Mouse (Mus musculus): ENCODE results near the gene Kif6. TPM values are rescaled to one million over a fixed set of nuclear protein-coding genes. Genes with fewer than 3 reads are reported as not detected.

Gene Kif6
- polyA plus RNA-seq, 1 experiment = 0.34 TPM

DNA sequence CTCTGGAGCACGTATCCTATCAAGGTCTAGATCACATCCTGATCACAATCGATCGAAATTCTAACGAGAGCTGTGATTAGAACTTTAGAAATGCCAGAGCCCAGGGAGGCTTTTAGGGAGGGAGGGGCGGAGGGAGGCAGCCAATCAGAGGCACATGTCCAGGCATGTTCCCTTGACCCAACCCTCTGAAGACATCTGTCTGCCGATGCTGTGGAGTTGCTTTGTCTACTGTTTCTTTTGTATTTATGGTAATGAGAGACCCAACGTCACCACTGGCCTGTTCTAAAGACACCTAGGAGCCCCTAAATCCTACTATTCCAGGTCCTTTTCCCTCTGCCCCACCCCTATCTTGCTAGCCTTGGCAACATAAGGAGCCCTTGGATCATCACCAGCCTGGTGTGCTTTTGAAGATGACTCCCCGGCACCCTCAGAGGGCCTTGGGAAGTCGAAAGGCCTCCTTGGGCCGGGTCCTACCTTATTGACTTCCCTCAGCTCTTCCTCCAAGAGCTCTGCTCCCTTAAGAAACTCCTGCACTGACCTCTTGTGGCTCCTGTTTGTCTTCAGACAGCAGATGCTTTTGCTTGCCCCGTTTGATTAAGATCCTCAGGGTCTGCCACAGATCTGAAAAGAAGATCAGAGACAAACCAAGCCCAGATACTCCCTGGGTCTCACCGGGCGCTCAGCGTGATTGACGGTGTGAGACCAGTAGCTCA, 261.2 kb downstream of the Kif6 start:
- Histone ChIP-seq H3K36me3 (ENCODE audit: control insufficient read depth, insufficient read depth, low read length) (no peaks in the 10 kb centered on the region), H3K4me3 (ENCODE audit: insufficient read depth, low read depth, low read length) (no peak overlapping the region), H3K27ac (ENCODE audit: insufficient read depth, low read depth, low read length) (no peak overlapping the region), H3K4me1 (ENCODE audit: control insufficient read depth, insufficient read depth, low read length) (no peaks in the 10 kb centered on the region), H3K27me3 (replicated peaks; ENCODE audit: control insufficient read depth, insufficient read depth, low read length) (no peaks in the 10 kb centered on the region)
- TF ChIP-seq POLR2A (IDR thresholded peaks at IDR 0.05; ENCODE audit: low read depth, low read length) = no peak
- no peak for TF ChIP-seq CTCF (conservative IDR thresholded peaks at IDR 0.05; ENCODE audit: insufficient read depth, insufficient read length, low read depth, low read length)
- no peak for DNase-seq
- 46% methylated on average over 15 of the region's 15 CpGs for WGBS

DNA sequence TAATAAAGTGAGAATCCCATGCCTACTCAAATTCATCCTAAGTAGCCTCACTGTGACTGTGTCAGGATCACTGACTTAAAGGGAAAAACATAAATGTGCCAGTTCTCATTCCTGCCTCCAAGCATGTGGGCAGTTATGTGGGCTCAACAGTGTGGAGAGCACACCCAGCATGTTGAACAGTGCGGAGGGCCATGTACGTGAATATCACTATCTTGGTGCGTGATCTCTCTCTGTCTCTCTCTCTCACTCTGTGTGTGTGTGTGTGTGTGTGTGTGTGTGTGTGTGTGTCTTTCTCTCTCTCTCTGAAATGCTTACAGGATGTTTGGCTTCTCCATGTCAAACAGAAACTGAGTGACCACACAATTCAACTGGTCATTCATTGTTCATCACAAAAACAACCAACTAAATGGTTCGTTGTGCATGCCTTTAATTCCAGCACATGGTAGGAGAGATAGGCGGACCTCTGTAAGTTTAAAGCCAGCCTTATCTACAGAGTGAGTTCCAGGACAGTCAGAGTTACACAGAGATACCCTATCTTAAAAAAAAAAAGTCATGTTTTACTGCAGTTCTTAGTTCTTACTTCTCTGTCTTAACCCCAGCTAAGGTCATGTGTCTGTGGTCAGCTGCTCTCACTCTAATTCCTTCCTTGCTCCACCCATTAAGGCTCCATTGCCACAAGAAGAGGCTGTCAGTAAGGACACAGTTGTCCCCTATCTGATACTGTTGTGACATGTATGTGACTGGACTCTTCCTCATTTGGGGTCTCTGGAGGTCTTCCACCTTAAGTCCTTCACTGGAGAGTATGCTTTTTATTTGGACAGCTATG, 266.2 kb downstream of the Kif6 start:
- Histone ChIP-seq H3K36me3 (ENCODE audit: control insufficient read depth, insufficient read depth, low read length) (no peaks in the 10 kb centered on the region), H3K4me3 (ENCODE audit: insufficient read depth, low read depth, low read length) (no peak overlapping the region), H3K4me1 (ENCODE audit: control insufficient read depth, insufficient read depth, low read length) (no peaks in the 10 kb centered on the region), H3K27me3 (replicated peaks; ENCODE audit: control insufficient read depth, insufficient read depth, low read length) (no peaks in the 10 kb centered on the region), H3K27ac (ENCODE audit: insufficient read depth, low read depth, low read length) (no peak overlapping the region)
- WGBS = 84% methylated on average over 5 of the region's 5 CpGs
- no peak for DNase-seq
- TF ChIP-seq CTCF (conservative IDR thresholded peaks at IDR 0.05; ENCODE audit: insufficient read depth, insufficient read length, low read depth, low read length) (no peak), POLR2A (IDR thresholded peaks at IDR 0.05; ENCODE audit: low read depth, low read length) (no peak)

DNA sequence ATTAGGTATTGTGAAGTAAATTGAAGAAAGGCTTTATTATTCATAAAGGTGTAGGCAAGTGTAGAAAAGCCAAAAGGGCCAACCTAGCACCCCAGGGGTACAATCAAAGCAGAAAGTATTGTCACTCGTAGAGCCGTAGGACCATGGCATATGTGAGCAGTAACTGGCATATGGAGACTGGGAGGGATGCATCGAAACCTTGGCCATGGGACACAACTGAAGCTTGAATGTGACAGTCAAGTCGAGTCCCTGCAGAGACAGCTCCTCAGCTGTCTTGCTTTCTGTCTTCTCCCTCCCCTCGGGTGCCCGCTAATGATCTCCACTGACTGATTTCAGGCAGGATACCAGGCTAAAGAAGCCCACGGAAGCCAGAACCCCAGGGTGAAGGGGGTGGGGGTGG, 266.9 kb downstream of the Kif6 start:
- WGBS = 89% methylated on average over 7 of the region's 7 CpGs
- Histone ChIP-seq H3K27me3 (replicated peaks; ENCODE audit: control insufficient read depth, insufficient read depth, low read length) (no peaks in the 10 kb centered on the region), H3K27ac (ENCODE audit: insufficient read depth, low read depth, low read length) (no peak overlapping the region), H3K4me3 (ENCODE audit: insufficient read depth, low read depth, low read length) (no peak overlapping the region), H3K36me3 (ENCODE audit: control insufficient read depth, insufficient read depth, low read length) (no peaks in the 10 kb centered on the region), H3K4me1 (ENCODE audit: control insufficient read depth, insufficient read depth, low read length) (no peaks in the 10 kb centered on the region)
- no peak for DNase-seq
- no peak for TF ChIP-seq CTCF (conservative IDR thresholded peaks at IDR 0.05; ENCODE audit: insufficient read depth, insufficient read length, low read depth, low read length)
- TF ChIP-seq POLR2A (IDR thresholded peaks at IDR 0.05; ENCODE audit: low read depth, low read length) = no peak

DNA sequence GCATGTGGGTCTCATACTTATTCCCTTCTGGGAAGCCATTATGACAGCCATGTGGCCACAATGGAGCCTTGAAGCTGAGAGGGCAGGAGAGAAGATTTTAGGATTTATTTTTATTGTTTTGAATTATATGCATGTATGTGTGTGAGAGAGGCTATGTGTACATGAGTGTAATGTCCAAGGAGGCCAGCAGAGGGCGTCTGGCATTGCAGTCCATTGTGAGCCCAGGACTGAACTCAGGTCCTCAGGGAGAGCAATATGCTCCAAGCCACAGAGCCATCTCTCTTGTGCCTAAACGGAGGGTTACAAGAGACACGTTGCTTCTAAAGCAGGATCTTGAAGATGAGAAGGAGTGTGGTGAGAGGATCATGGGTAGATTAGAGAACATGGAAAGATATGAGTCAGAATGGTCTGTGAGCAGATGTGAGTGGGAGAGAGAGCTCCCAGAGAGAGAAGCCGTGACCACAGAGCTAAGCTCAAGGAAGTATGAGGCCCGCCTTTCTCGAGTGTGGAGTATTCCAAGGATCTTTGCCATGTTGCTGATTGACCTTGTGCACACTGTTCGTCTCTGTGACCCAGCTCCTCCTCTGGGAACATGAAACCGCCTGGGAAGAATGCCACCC, 268.3 kb downstream of the Kif6 start:
- Histone ChIP-seq H3K27ac (ENCODE audit: insufficient read depth, low read depth, low read length) (no peak overlapping the region), H3K4me1 (ENCODE audit: control insufficient read depth, insufficient read depth, low read length) (no peaks in the 10 kb centered on the region), H3K4me3 (ENCODE audit: insufficient read depth, low read depth, low read length) (no peak overlapping the region), H3K27me3 (replicated peaks; ENCODE audit: control insufficient read depth, insufficient read depth, low read length) (no peaks in the 10 kb centered on the region), H3K36me3 (ENCODE audit: control insufficient read depth, insufficient read depth, low read length) (no peaks in the 10 kb centered on the region)
- no peak for DNase-seq
- 77% methylated on average over 8 of the region's 8 CpGs for WGBS
- TF ChIP-seq POLR2A (IDR thresholded peaks at IDR 0.05; ENCODE audit: low read depth, low read length) (no peak), CTCF (conservative IDR thresholded peaks at IDR 0.05; ENCODE audit: insufficient read depth, insufficient read length, low read depth, low read length) (no peak)

DNA sequence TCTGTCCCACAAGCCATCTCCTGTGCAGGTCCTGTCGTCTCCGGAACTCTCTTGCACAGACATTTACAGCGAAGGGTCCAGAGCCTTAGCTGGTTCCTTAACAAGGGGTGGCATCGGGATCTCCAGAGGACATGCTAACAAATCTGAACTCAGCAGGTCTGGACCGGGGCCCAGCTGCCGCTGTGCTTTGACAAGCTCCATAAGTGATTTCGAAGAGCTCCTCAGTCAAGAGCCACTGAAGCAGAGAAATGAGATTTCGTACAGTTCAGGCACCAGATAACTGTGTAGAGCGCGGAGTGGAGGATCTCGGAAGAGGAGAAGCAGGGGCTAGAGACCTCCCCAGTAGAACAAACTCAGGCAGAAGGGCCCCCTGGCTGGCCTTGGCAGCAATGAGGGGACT, 270.1 kb downstream of the Kif6 start:
- Histone ChIP-seq H3K27me3 (replicated peaks; ENCODE audit: control insufficient read depth, insufficient read depth, low read length) (no peaks in the 10 kb centered on the region), H3K36me3 (ENCODE audit: control insufficient read depth, insufficient read depth, low read length) (no peaks in the 10 kb centered on the region), H3K4me3 (ENCODE audit: insufficient read depth, low read depth, low read length) (no peak overlapping the region), H3K27ac (ENCODE audit: insufficient read depth, low read depth, low read length) (no peak overlapping the region), H3K4me1 (ENCODE audit: control insufficient read depth, insufficient read depth, low read length) (no peaks in the 10 kb centered on the region)
- DNase-seq = no peak
- no peak for TF ChIP-seq CTCF (conservative IDR thresholded peaks at IDR 0.05; ENCODE audit: insufficient read depth, insufficient read length, low read depth, low read length)
- no peak for TF ChIP-seq POLR2A (IDR thresholded peaks at IDR 0.05; ENCODE audit: low read depth, low read length)
- 49% methylated on average over 11 of the region's 11 CpGs for WGBS

DNA sequence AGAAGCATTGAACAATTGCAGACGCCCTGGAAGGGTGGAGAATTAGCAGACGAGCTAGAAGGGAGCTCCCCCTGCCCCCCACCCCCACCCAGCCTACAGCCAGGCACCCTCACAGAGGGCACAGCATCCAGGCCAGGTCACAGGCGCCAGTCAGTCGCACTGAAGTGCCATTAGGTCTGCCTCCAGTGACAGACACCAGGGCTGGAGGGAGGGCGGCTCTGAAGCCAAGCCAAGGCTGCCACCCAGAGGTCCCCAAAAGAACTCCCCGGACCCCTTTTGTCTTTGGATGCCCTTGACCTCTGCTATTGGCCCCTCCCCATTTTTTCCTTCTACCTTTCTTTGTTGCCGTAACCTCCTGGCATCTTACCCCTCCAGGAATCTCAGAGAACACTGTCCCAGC, 274.7 kb downstream of the Kif6 start:
- 46% methylated on average over 7 of the region's 7 CpGs for whole genome bisulfite sequencing
- Histone ChIP-seq H3K27me3 (replicated peaks; ENCODE audit: control insufficient read depth, insufficient read depth, low read length) (no peaks in the 10 kb centered on the region), H3K4me3 (ENCODE audit: insufficient read depth, low read depth, low read length) (no peak overlapping the region), H3K27ac (ENCODE audit: insufficient read depth, low read depth, low read length) (no peak overlapping the region), H3K36me3 (ENCODE audit: control insufficient read depth, insufficient read depth, low read length) (no peaks in the 10 kb centered on the region), H3K4me1 (ENCODE audit: control insufficient read depth, insufficient read depth, low read length) (no peaks in the 10 kb centered on the region)
- DNase-seq = no peak
- TF ChIP-seq POLR2A (IDR thresholded peaks at IDR 0.05; ENCODE audit: low read depth, low read length) (no peak), CTCF (conservative IDR thresholded peaks at IDR 0.05; ENCODE audit: insufficient read depth, insufficient read length, low read depth, low read length) (no peak)

DNA sequence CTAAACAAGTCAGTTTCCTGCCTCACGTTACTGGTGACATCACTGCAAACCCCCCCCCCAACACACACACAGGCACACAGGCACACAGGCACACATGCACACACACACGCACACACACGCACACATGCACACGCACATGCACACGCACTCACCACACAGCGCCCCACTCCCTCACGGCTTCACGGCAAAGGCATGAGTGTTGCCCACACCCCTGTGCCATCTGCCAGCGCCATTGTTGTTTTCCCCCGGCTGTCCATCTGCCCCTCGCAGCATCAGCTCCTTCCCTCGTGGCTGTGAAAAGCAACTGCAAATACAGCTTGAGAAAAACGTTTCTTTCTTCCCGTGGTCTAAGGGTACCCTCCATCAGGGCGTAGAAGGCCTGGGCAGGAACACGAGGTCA, 275.9 kb downstream of the Kif6 start:
- TF ChIP-seq CTCF (conservative IDR thresholded peaks at IDR 0.05; ENCODE audit: insufficient read depth, insufficient read length, low read depth, low read length) = no peak
- no peak for TF ChIP-seq POLR2A (IDR thresholded peaks at IDR 0.05; ENCODE audit: low read depth, low read length)
- Histone ChIP-seq H3K4me3 (ENCODE audit: insufficient read depth, low read depth, low read length) (no peak overlapping the region), H3K4me1 (ENCODE audit: control insufficient read depth, insufficient read depth, low read length) (no peaks in the 10 kb centered on the region), H3K27ac (ENCODE audit: insufficient read depth, low read depth, low read length) (no peak overlapping the region), H3K27me3 (replicated peaks; ENCODE audit: control insufficient read depth, insufficient read depth, low read length) (no peaks in the 10 kb centered on the region), H3K36me3 (ENCODE audit: control insufficient read depth, insufficient read depth, low read length) (no peaks in the 10 kb centered on the region)
- WGBS = 86% methylated on average over 16 of the region's 16 CpGs
- DNase-seq = no peak
